21 mouse cellular contexts compared by ENCODE assay signal in genomic region chr10:93152698-93153097, GRCm38 (mm10).
"Had no signal": no experiment of that assay in that cellular context is flagged by ENCODE, and none has a peak within 500 bp of the region (broad histone marks: within the 10 kb centered on the region; RNA-seq: fewer than 3 reads in every experiment).

No protein-coding gene starts in this region.

- H3K36me3 ChIP-seq: liver, embryonic 15.5 days; lung, embryonic 15.5 days; midbrain, embryonic 10.5 days; neural tube, embryonic 13.5 days; neural tube, embryonic 15.5 days had no signal

- DNase-seq: liver, postnatal 0 days; lung, adult 2 months; lung, postnatal 14 days; lung, postnatal 36 days; midbrain, embryonic 14.5 days; retina, postnatal 1 day; right cerebral cortex, adult 18-20 months; right cerebral cortex, postnatal 25 days; right cerebral cortex, postnatal 4 days; spleen, adult 18-20 months; thymus, adult 18-20 months; thymus, postnatal 14 days; thymus, postnatal 36 days had no signal

- ATAC-seq: liver, postnatal 0 days; midbrain, embryonic 16.5 days had no signal

- H3K4me3 ChIP-seq: liver, embryonic 15.5 days; lung, embryonic 15.5 days; midbrain, embryonic 10.5 days; myocyte; neural tube, embryonic 13.5 days; neural tube, embryonic 15.5 days had no signal

- H3K27ac ChIP-seq: lung, embryonic 15.5 days; macrophage; midbrain, embryonic 10.5 days; neural tube, embryonic 13.5 days; neural tube, embryonic 15.5 days had no signal

- H3K27me3 ChIP-seq: liver, embryonic 15.5 days; lung, embryonic 15.5 days; neural tube, embryonic 13.5 days; neural tube, embryonic 15.5 days had no signal

- H3K4me1 ChIP-seq: midbrain, embryonic 10.5 days; neural tube, embryonic 13.5 days; neural tube, embryonic 15.5 days had no signal

- H3K9ac ChIP-seq: liver, embryonic 15.5 days; liver, postnatal 0 days; lung, embryonic 15.5 days; neural tube, embryonic 13.5 days; neural tube, embryonic 15.5 days had no signal
